Mouse (Mus musculus) CH12.LX (cell line): Measurements from ENCODE around the gene Hsd17b1.

Experiments
- CHD1 ChIP-seq: IDR thresholded peaks from 2 replicates; pipeline ENCODE4 v1.6.1; 2012; ENCODE audit warnings: low read depth, low read length, improper control_type of control experiment, inconsistent platforms
- CTCF ChIP-seq, 2 experiments: IDR thresholded peaks in 1 of 2; conservative IDR thresholded peaks in 1 of 2; 2 replicates each; pipeline ENCODE4 v1.5.1; 2011 to 2012; ENCODE audit warnings: low read depth in 2 of 2, low read length in 2 of 2, improper control_type of control experiment in 1 of 2, inconsistent platforms in 1 of 2, mild to moderate bottlenecking in 1 of 2, moderate library complexity in 1 of 2
- JUND ChIP-seq: conservative IDR thresholded peaks from 2 replicates; pipeline ENCODE4 v1.6.1; 2011; ENCODE audit warnings: low read depth, low read length, improper control_type of control experiment
- KAT2A ChIP-seq: IDR thresholded peaks from 2 replicates; pipeline ENCODE4 v1.6.1; 2012; ENCODE audit warnings: low read length, improper control_type of control experiment, inconsistent platforms; ENCODE audit not compliant: insufficient replicate concordance
- MAFK ChIP-seq: IDR thresholded peaks from 2 replicates; pipeline ENCODE4 v1.6.1; 2011; ENCODE audit warnings: low read length, improper control_type of control experiment; ENCODE audit not compliant: insufficient replicate concordance
- POLR2A ChIP-seq: IDR thresholded peaks from 2 replicates; pipeline ENCODE4 v1.6.1; 2011; ENCODE audit warnings: low read depth, mild to moderate bottlenecking, improper control_type of control experiment, low read length
- TBP ChIP-seq: conservative IDR thresholded peaks from 2 replicates; pipeline ENCODE4 v1.6.1; 2011; ENCODE audit warnings: low read depth, low read length, improper control_type of control experiment

DNA sequence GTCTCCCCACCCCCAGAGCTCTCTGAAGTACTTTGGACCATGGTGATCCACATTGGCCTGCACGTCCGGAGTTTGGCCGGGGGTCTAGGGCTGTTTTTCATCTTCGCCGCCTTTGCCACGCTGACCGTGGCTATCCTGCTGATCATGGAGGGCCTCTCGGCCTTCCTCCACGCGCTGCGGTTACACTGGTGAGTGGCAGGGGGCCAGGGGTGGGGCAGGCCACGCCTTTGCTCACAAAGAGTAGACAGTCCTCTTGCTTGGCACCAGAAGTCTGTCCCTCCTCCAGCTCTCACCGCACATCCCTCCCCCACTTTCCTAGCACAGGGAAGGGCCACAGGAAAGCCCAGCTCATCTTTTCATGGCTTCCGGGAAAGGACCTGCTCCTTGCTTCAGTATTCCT, 22.8 kb upstream of the Hsd17b1 start:
- no peak for TF ChIP-seq TBP
- no peak for TF ChIP-seq JUND
- no peak for TF ChIP-seq CTCF (conservative IDR thresholded peaks at IDR 0.05 in 1 of 2, IDR thresholded peaks at IDR 0.05 in 1 of 2; ENCODE audit: low read depth in 2 of 2, low read length in 2 of 2)
- TF ChIP-seq MAFK: no peak
- no peak for TF ChIP-seq POLR2A
- TF ChIP-seq CHD1: no peak
- TF ChIP-seq KAT2A: no peak
